Mouse (Mus musculus) MEL (cell line): Measurements from ENCODE around the gene 4930438A08Rik.

Experiments
- BHLHE40 ChIP-seq: IDR thresholded peaks from 2 replicates; pipeline ENCODE4 v1.6.1; 2012; ENCODE audit warnings: low read depth, mild to moderate bottlenecking, inconsistent platforms, low read length, improper control_type of control experiment, borderline replicate concordance
- CHD1 ChIP-seq: IDR thresholded peaks from 2 replicates; pipeline ENCODE4 v1.6.1; 2012; ENCODE audit warnings: low read depth, mild to moderate bottlenecking, inconsistent platforms, low read length, improper control_type of control experiment
- CTCF ChIP-seq, 3 experiments: IDR thresholded peaks in 2 of 3; conservative IDR thresholded peaks in 1 of 3; 2 replicates each; pipeline ENCODE4 v1.5.1; 2011 to 2012; ENCODE audit warnings: low read length in 3 of 3, low read depth in 2 of 3, mild to moderate bottlenecking in 2 of 3, improper control_type of control experiment in 1 of 3, inconsistent platforms in 1 of 3, mixed read lengths in 1 of 3, moderate library complexity in 1 of 3; ENCODE audit not compliant: control insufficient read depth in 1 of 3, insufficient read depth in 1 of 3, poor library complexity in 1 of 3, severe bottlenecking in 1 of 3
- GATA1 ChIP-seq: IDR thresholded peaks from 2 replicates; pipeline ENCODE4 v1.6.1; 2011; ENCODE audit warnings: low read depth, low read length, improper control_type of control experiment
- HCFC1 ChIP-seq: IDR thresholded peaks from 2 replicates; pipeline ENCODE4 v1.6.1; 2012; ENCODE audit warnings: low read depth, mild to moderate bottlenecking, inconsistent platforms, low read length, improper control_type of control experiment, moderate library complexity
- MAX ChIP-seq: IDR thresholded peaks from 2 replicates; pipeline ENCODE4 v1.6.1; 2011; ENCODE audit warnings: low read length, improper control_type of control experiment
- MXI1 ChIP-seq: IDR thresholded peaks from 2 replicates; pipeline ENCODE4 v1.6.1; 2011; ENCODE audit warnings: mild to moderate bottlenecking, low read depth, low read length, improper control_type of control experiment
- MYC ChIP-seq: IDR thresholded peaks from 2 replicates; pipeline ENCODE4 v1.6.1; 2011; ENCODE audit warnings: low read depth, mild to moderate bottlenecking, low read length, improper control_type of control experiment, moderate library complexity
- NELFE ChIP-seq: IDR thresholded peaks from 2 replicates; pipeline ENCODE4 v1.6.1; 2011; ENCODE audit warnings: low read depth, low read length, improper control_type of control experiment
- POLR2A ChIP-seq, 2 experiments: IDR thresholded peaks; 2 replicates each; pipeline ENCODE4 v1.6.1; 2011 to 2012; ENCODE audit warnings: low read length in 2 of 2, mild to moderate bottlenecking in 2 of 2, control low read depth in 1 of 2, improper control_type of control experiment in 1 of 2, low read depth in 1 of 2, moderate library complexity in 1 of 2; ENCODE audit not compliant: control insufficient read depth in 1 of 2, insufficient read depth in 1 of 2, poor library complexity in 1 of 2
- TCF12 ChIP-seq: IDR thresholded peaks from 2 replicates; pipeline ENCODE4 v1.6.1; 2014; ENCODE audit warnings: low read depth, mild to moderate bottlenecking, inconsistent platforms, low read length, improper control_type of control experiment, moderate library complexity

DNA sequence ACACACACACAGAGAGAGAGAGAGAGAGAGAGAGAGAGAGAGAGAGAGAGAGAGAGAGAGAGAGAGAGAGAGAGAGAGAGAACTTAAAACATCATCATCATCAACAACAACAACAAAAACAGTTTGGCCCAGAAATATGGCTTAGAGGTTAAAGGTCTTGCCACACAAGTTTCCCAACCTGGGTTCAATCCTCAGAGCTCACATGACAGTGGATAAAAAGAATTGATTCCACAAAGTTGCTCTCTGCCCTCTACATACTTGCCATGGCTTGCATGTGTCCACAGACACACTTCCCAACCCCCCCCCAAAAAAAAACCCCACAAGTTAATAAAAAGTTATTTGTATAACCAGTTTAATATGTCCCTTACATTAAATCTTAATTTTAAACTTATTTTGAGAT is 48.2 kb upstream of the 4930438A08Rik start:
- no peak for TF ChIP-seq MYC
- TF ChIP-seq POLR2A (IDR thresholded peaks at IDR 0.05; ENCODE audit: control insufficient read depth in 1 of 2, insufficient read depth in 1 of 2, low read depth in 1 of 2, low read length in 2 of 2, poor library complexity in 1 of 2): no peak
- no peak for TF ChIP-seq MXI1
- TF ChIP-seq MAX: no peak
- no peak for TF ChIP-seq BHLHE40
- TF ChIP-seq TCF12: no peak
- TF ChIP-seq GATA1: no peak
- TF ChIP-seq HCFC1: no peak
- TF ChIP-seq CTCF (IDR thresholded peaks at IDR 0.05 in 2 of 3, conservative IDR thresholded peaks at IDR 0.05 in 1 of 3; ENCODE audit: control insufficient read depth in 1 of 3, insufficient read depth in 1 of 3, low read depth in 2 of 3, low read length in 3 of 3, poor library complexity in 1 of 3, severe bottlenecking in 1 of 3): no peak
- no peak for TF ChIP-seq NELFE
- TF ChIP-seq CHD1: no peak
